Mouse (Mus musculus): ENCODE measurements at regions not wholly inside any gene's neighbourhood (a gene's known extent, or its start where the extent isn't known, plus 50 kb on each side); places are given as distances from the start of the nearest gene placed in this dataset.

GRCm38 (mm10) chr14:111149653-111150052 is 394.7 kb upstream of the Slitrk6 start:
- peak; percentile 30 for DNase-seq (ENCODE audit: extremely low read depth, low read depth)

GRCm38 (mm10) chr14:111116600-111116999 is 361.7 kb upstream of the Slitrk6 start:
- DNase-seq (ENCODE audit: extremely low read depth, low read depth): no peak

- DNase-seq (ENCODE audit: extremely low read depth, low read depth): no peak
Observed at GRCm38 (mm10) chr14:111103579-111103978, 348.6 kb upstream of the Slitrk6 start.

GRCm38 (mm10) chr14:111100257-111100656 is 345.3 kb upstream of the Slitrk6 start:
- DNase-seq (ENCODE audit: extremely low read depth, low read depth): no peak

GRCm38 (mm10) chr14:111096229-111096628 is 341.3 kb upstream of the Slitrk6 start:
- no peak for DNase-seq (ENCODE audit: extremely low read depth, low read depth)

GRCm38 (mm10) chr14:111074517-111074916 is 319.6 kb upstream of the Slitrk6 start:
- DNase-seq (ENCODE audit: extremely low read depth, low read depth): no peak

- DNase-seq (ENCODE audit: extremely low read depth, low read depth): no peak
Observed at GRCm38 (mm10) chr14:111073529-111073928, 318.6 kb upstream of the Slitrk6 start.

Data from MEL-GATA-1-ER (cell line).